Mouse (Mus musculus) thymus, postnatal 25 days (tissue): ENCODE measurements around the gene Bcor.

Experiments used
- DNase-seq: peaks from one replicate; pipeline ENCODE4 v3.0.0; 2022

The Bcor gene

GRCm38 (mm10) chrX:12085290-12085689 lies 74.9 kb downstream of the Bcor start:
- DNase-seq: no peak

- DNase-seq: no peak
These were observed 75.5 kb downstream of the Bcor start for GRCm38 (mm10) chrX:12084698-12085097.

GRCm38 (mm10) chrX:12083631-12084030 lies 76.5 kb downstream of the Bcor start:
- DNase-seq: no peak

GRCm38 (mm10) chrX:12082736-12083135 lies 77.4 kb downstream of the Bcor start:
- no peak for DNase-seq

- no peak for DNase-seq
These were observed 78.0 kb downstream of the Bcor start for GRCm38 (mm10) chrX:12082184-12082583.

GRCm38 (mm10) chrX:12081741-12082155 lies 78.4 kb downstream of the Bcor start:
- DNase-seq: no peak

GRCm38 (mm10) chrX:12080904-12081740 lies 79.0 kb downstream of the Bcor start:
- DNase-seq: peak; percentile 39

- DNase-seq: peak; percentile 66
These were observed 79.9 kb downstream of the Bcor start for GRCm38 (mm10) chrX:12080095-12080903.

GRCm38 (mm10) chrX:12079309-12080094 lies 80.7 kb downstream of the Bcor start:
- DNase-seq: peak; percentile 59

- peak; percentile 11 for DNase-seq
These were observed 81.2 kb downstream of the Bcor start for GRCm38 (mm10) chrX:12079059-12079308.

GRCm38 (mm10) chrX:12078195-12079058 lies 81.7 kb downstream of the Bcor start:
- peak; percentile 54 for DNase-seq

GRCm38 (mm10) chrX:12077601-12077980 lies 82.6 kb downstream of the Bcor start:
- no peak for DNase-seq

GRCm38 (mm10) chrX:12076763-12077600 lies 83.2 kb downstream of the Bcor start:
- peak; percentile 54 for DNase-seq

- no peak for DNase-seq
These were observed 87.4 kb downstream of the Bcor start for GRCm38 (mm10) chrX:12072721-12073120.

GRCm38 (mm10) chrX:12068978-12069724 lies 91.0 kb downstream of the Bcor start:
- DNase-seq: peak; percentile 27

GRCm38 (mm10) chrX:12067851-12068510 lies 92.2 kb downstream of the Bcor start:
- DNase-seq: no peak

- DNase-seq: no peak
These were observed 93.1 kb downstream of the Bcor start for GRCm38 (mm10) chrX:12067031-12067430.

- no peak for DNase-seq
These were observed 94.4 kb downstream of the Bcor start for GRCm38 (mm10) chrX:12065782-12066181.

- no peak for DNase-seq
These were observed 97.3 kb downstream of the Bcor start for GRCm38 (mm10) chrX:12062932-12063260.
